Mouse (Mus musculus): ENCODE measurements around the gene Etnk2. TPM values are rescaled to one million over a fixed set of nuclear protein-coding genes. Genes with fewer than 3 reads are reported as not detected.

The Etnk2 gene
- total RNA-seq, 4 experiments from 2014 or later = 6.0 to 34.7 (median 13.4) TPM

GRCm38 (mm10) chr1:133353371-133353809 lies 10.0 kb upstream of the Etnk2 start:
- peak; percentile 79 for DNase-seq

GRCm38 (mm10) chr1:133355469-133355868 lies 7.9 kb upstream of the Etnk2 start:
- no peak for DNase-seq

DNA sequence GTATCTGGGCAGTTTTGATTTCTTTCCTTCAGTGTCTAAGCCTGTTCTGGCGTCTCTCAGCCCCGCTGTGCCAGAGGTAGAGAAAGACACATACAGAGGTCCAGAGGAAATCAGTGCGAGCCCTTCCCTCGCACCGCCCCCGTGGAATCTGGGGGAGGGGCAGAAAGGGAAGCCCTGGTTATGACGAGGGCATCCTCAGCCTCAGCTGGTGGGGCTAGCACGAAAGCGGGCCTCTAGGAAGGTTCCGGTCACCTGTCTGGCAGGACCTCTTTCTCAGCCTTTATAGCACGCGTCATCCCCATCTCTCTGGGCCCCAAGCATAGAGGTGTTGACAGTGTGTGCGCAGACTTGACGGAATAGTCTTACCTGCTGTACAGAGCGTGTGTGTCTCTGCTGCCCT lies 7.5 kb upstream of the Etnk2 start:
- DNase-seq = no peak

DNA sequence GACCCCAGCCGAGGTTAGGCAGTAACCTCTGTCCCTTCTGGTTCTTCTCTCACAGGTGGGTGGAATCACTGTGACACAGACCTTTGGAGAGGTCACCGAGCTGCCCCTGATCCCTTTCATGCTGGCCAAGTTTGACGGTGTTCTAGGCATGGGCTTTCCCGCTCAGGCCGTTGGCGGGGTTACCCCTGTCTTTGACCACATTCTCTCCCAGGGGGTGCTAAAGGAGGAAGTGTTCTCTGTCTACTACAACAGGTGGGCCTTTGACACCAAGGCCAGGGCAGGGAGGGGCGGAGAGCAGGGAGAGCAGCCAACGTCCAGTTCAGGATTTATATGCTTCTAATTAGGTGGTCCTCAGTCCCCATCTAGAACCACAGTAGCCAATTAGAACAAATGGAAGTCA lies 7.0 kb upstream of the Etnk2 start:
- no peak for DNase-seq

DNA sequence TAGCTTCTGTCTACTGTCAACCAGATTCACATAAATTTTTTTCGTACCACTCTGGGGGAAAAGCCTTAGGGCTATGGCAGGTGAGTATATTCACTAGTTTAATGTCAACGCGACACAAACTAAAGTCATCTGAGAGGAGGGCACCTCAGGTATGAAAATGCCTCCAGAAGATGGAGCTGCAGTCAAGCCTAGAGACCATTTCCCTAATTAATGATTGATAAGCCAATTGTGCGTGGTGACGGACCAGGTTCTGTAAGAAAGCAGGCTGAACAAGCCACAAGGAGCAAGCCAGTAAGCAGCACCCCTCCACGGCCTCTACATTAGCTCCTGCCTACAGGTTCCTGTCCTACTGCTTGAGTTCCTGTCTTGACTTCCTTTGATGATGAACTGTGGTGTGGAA lies 2.4 kb upstream of the Etnk2 start:
- DNase-seq = no peak

DNA sequence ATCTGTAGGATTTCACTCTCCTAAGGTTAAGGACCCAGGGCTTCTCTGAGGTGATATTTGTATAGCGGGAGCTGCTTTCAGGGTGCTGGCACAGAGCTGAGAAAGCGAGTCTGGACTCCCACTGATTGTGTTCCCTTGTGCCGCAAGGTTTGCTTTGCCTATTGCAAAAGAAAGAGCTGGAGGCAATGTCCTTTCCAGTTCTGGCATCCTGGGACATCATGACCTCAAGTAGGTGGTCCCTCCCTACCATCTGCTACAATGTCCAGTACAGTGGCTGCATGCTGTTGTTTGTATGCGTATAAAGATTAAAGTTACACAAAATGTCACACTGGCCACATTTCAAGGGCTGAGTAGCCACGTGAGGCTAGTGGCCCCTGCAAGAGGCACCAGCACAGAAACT lies 1.3 kb upstream of the Etnk2 start:
- DNase-seq = no peak

GRCm38 (mm10) chr1:133364022-133364630 lies 754 bp downstream of the Etnk2 start:
- DNase-seq = no peak

- no peak for DNase-seq
These were observed 1.5 kb downstream of the Etnk2 start for GRCm38 (mm10) chr1:133364890-133365289.

DNA sequence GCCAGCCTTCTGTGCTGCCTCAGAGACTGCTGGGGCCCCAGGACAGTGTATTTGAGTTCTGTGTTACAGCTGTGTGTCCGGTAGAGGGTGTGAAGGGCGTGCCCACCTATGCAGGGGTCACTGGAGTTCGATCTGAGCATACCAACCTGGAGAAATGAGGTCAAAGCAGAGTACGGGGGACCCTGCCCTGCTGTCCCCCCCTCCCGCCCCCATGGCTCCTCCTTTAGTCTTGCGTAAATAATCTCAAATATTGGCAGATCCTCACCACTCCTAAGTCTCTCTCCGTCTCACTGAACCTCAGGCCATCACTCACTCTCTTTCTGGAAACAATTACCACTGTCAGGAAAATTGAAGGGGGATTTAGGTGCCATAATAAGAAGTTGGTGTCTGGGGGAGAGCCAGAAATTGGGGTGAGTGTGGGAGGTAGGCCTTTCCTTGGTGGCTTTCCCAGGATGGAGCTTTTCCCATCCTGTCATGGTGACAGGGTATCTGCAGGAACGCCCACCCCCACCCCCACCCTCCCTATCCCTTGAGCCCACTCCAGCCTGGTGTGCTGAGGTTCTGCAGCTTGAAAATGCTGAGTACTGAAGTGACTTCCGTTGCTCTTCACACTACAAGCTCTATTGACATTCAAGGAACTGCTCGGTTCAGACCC lies 3.7 kb downstream of the Etnk2 start:
- DNase-seq = no peak

- DNase-seq = peak; percentile 58
These were observed 4.5 kb downstream of the Etnk2 start for GRCm38 (mm10) chr1:133367606-133368488.

DNA sequence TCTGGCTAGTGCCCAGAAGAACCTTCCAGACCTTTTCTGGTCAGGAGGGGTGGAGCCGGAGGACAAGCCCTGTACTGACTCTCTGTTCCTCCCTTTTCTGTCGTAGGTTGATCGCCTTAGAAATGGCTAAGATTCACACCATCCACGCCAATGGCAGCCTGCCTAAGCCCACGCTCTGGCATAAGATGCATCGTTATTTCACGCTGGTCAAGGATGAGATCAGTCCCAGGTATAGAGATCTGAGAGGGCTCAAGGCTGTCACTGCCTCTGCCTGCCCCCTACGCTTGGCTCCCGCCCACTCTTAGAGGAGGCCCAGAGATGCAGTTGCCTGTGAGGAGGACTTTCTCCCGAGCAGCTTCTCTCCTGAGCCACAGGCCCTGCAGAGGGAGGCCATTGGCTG lies 5.3 kb downstream of the Etnk2 start:
- no peak for DNase-seq

GRCm38 (mm10) chr1:133370352-133370751 lies 7.0 kb downstream of the Etnk2 start:
- no peak for DNase-seq

DNA sequence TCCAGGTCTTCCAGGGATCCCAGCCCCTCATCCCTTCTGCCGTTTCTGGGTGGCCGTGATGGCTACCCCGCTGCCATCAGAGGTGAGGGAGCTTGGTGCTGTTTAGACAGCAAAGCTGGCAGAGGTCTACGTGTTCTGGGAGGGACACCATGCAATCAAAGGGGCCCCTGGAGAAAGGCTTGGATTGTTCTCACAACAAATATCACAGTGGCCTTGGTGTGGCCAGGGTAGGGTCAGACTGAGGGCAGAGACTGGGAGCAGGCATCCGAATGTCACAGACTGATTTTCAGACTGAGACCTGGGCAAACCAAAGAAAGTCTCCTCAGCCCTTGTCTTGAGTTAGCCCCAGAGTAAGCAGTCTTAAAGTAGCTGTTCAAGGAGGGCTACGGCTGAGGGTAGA lies 8.1 kb downstream of the Etnk2 start:
- DNase-seq = no peak

- DNase-seq = no peak
These were observed 8.7 kb downstream of the Etnk2 start for GRCm38 (mm10) chr1:133372113-133372512.

DNA sequence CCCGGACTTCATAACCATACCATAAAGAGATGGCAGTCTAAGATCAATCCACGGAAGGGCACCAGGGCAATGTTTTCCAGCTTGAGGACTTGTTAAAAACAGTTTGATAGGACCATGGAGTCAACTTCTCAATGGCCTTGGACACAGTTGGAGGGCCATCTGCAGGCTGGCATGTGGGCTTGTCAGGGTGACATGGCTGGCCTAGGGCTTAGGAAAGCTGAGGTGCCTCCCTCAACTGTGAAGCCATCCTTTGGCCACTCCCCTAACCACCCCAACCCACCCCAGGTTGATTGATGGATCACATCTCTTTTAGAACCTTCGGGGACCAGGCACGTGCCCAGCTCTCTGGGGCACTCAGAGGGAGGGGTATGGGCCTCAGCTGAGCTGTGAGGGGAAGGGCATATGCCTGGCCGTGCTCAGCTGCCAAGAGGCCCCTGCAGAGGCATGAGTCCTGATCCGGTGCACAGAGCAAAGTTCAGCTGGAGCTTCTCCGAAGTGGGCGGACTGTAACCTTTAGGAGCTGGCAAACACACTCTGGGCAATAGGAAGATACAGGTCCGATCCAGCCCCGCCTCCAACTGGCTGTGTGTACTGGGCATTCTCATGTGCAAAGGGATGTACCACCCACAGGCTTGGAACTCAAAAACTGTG lies 12.4 kb downstream of the Etnk2 start:
- no peak for DNase-seq

GRCm38 (mm10) chr1:133377547-133377946 lies 14.2 kb downstream of the Etnk2 start:
- DNase-seq = no peak

GRCm38 (mm10) chr1:133379254-133379985 lies 16.0 kb downstream of the Etnk2 start:
- no peak for DNase-seq

DNA sequence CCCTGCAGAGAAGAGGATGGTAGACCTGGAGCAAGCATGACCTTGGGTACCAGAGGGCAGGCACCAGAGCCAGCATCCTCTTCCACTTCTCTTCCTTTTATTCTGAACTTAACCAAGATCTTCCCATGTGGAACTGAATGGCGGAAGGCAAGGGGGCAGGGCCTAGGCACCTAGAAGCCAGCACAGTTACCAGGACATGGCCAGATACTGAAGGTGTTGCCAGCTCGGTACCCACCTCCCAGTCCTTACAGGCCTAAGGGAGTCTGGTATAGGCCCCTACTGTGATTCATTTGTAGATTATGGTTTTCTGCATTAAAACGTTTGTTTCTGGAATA lies 16.6 kb downstream of the Etnk2 start:
- DNase-seq = no peak

DNA sequence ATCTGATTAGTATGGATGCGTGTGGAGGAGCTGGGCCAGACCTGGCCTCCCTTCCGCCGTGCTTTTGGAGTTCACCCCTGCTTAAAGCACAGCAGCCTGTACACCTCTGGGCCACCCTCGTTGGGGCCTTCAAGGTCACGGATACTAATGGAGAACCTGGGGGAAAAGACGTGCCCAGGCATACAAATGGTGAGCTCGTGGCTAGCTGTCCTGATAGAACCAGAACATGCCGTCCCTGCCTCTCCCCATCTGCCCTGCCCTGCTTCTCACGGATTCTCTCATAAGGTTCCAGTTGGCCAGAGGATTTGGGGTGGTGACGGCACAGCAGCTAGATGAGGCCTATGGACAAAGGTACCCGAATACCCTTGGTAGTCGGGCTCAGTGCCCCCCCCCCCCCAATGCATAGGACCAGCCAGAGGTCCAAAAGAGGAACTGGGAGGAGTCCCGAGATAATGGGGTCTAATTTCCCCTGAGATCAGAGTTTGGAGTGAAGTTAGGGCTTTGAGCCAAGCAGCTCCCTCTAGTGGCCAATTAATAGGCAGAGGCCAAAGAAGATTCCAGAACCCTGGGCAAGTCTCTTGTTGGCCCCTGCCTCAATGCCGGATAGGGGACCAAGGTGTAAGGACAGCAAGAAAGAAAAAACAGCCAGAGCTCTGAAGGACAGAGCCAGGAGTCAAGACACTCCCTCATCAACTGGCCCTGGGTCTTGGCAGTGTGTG lies 17.1 kb downstream of the Etnk2 start:
- no peak for DNase-seq

DNA sequence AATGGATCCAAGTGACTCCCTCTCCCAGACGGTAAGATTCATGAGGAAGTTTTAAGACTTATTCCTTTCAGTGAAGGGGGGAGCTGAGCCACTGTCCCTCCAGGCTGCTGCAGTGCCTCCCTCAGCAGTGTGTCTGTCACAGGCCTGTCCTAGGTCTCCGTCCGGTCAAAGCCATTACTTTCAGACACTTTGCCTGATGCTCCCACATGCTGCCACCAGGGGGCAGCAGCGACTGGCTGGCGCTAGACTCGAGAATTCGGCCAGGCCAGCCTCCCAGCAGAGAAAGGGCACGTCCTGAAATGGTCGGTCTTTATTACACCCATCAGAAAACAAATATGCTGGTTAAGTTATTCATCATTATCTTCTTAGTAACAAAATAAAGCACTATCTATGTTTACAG lies 18.6 kb downstream of the Etnk2 start:
- DNase-seq = no peak

- DNase-seq = no peak
These were observed 19.3 kb downstream of the Etnk2 start for GRCm38 (mm10) chr1:133382552-133383155.
